Comparison of ENCODE assay signal across 10 mouse cellular contexts in the genomic region with DNA sequence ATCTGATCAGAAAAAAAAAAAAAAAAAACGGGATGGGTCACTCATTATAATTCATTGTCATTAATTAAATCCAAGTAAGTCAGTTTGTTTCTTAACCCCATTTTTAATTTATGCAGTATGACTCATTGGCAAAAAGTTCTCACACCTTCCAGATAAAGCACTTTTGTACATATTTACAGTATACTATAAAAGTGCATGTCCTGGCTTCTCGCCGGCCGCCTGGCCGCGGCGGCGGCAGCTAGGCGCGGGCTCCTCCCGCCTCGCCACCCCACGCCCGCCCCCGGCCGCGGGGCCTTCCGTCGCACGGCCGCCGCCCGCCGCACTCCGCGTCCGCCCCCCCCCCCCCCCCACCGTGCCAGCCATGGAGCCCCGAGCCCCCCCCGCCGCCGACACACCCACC. TPM values are rescaled to one million over a fixed set of nuclear protein-coding genes. Genes with fewer than 3 reads are reported as not detected.
A peak's percentile ranks its signal among the peaks of the same experiment; 100 is the strongest.
DNase-seq lines count a peak whose midpoint lies in the region; ATAC-seq lines count a peak whose summit lies in the region.
"Had no signal": no experiment of that assay in that cellular context is flagged by ENCODE, and none has a peak within 500 bp of the region (broad histone marks: within the 10 kb centered on the region; RNA-seq: fewer than 3 reads in every experiment).

No protein-coding gene starts in this region.

- H3K9me3 ChIP-seq in kidney, embryonic 14.5 days (ENCODE audit: control insufficient read depth, low read length): no peaks in the 10 kb centered on the region
- no peaks in the 10 kb centered on the region for H3K9me3 ChIP-seq in embryonic facial prominence, embryonic 15.5 days (replicated peaks)
- H3K9me3 ChIP-seq in limb, embryonic 11.5 days (ENCODE audit: control insufficient read depth, low read length): no peaks in the 10 kb centered on the region
- no peaks in the 10 kb centered on the region for H3K9me3 ChIP-seq in neural tube, embryonic 13.5 days

- H3K36me3 ChIP-seq in kidney, embryonic 14.5 days (ENCODE audit: control insufficient read depth, insufficient read depth, low read length): no peaks in the 10 kb centered on the region
- no peaks in the 10 kb centered on the region for H3K36me3 ChIP-seq in embryonic facial prominence, embryonic 15.5 days
- no peaks in the 10 kb centered on the region for H3K36me3 ChIP-seq in limb, embryonic 11.5 days (ENCODE audit: control insufficient read depth, insufficient read depth, low read length)
- no peaks in the 10 kb centered on the region for H3K36me3 ChIP-seq in neural tube, embryonic 13.5 days

- no peak overlapping the region for H3K27ac ChIP-seq in kidney, embryonic 14.5 days (ENCODE audit: low read depth, low read length)
- H3K27ac ChIP-seq in embryonic facial prominence, embryonic 15.5 days (replicated peaks): no peak overlapping the region
- no peak overlapping the region for H3K27ac ChIP-seq in limb, embryonic 11.5 days (replicated peaks; ENCODE audit: low read depth, low read length)
- H3K27ac ChIP-seq in neural tube, embryonic 13.5 days (replicated peaks): no peak overlapping the region

- peak overlapping the region; percentile 58 for H3K4me2 ChIP-seq in kidney, embryonic 14.5 days (replicated peaks; ENCODE audit: low read depth, low read length)
- peak overlapping the region; percentile 61 for H3K4me2 ChIP-seq in embryonic facial prominence, embryonic 15.5 days (replicated peaks)
- peak overlapping the region; percentile 43 for H3K4me2 ChIP-seq in limb, embryonic 11.5 days (ENCODE audit: low read depth, severe bottlenecking)
- H3K4me2 ChIP-seq in neural tube, embryonic 13.5 days: peak overlapping the region; percentile 59

- ATAC-seq in kidney, embryonic 14.5 days (ENCODE audit: low FRiP score, low TSS enrichment): no peak
- no peak for ATAC-seq in embryonic facial prominence, embryonic 15.5 days (ENCODE audit: insufficient number of reproducible peaks, low FRiP score, low TSS enrichment, low read depth)
- no peak for ATAC-seq in limb, embryonic 11.5 days (ENCODE audit: insufficient number of reproducible peaks, low FRiP score, low TSS enrichment, low read depth)
- no peak for ATAC-seq in neural tube, embryonic 13.5 days (ENCODE audit: low read depth)

- no peaks in the 10 kb centered on the region for H3K4me1 ChIP-seq in kidney, embryonic 14.5 days (ENCODE audit: control insufficient read depth, insufficient read depth, low read length)
- H3K4me1 ChIP-seq in embryonic facial prominence, embryonic 15.5 days: no peaks in the 10 kb centered on the region
- no peaks in the 10 kb centered on the region for H3K4me1 ChIP-seq in limb, embryonic 11.5 days (ENCODE audit: control insufficient read depth, insufficient read depth, low read length)
- H3K4me1 ChIP-seq in neural tube, embryonic 13.5 days (replicated peaks): no peaks in the 10 kb centered on the region

- H3K4me3 ChIP-seq in kidney, embryonic 14.5 days (ENCODE audit: low read length): peak overlapping the region; percentile 31
- peak overlapping the region; percentile 37 for H3K4me3 ChIP-seq in embryonic facial prominence, embryonic 15.5 days (replicated peaks)
- peak overlapping the region; percentile 16; the same call in 1 of the 2 replicates for H3K4me3 ChIP-seq in limb, embryonic 11.5 days (ENCODE audit: low read depth, low read length)
- H3K4me3 ChIP-seq in neural tube, embryonic 13.5 days: peak overlapping the region; percentile 38

- intact Hi-C loops in left cerebral cortex, postnatal 10 days (cut with DNase I): no loop called here

- H3K27me3 ChIP-seq in kidney, embryonic 14.5 days (ENCODE audit: control insufficient read depth, insufficient read depth, low read length): no peaks in the 10 kb centered on the region
- H3K27me3 ChIP-seq in embryonic facial prominence, embryonic 15.5 days: no peaks in the 10 kb centered on the region
- H3K27me3 ChIP-seq in limb, embryonic 11.5 days (ENCODE audit: control insufficient read depth, insufficient read depth, low read length): no peaks in the 10 kb centered on the region
- H3K27me3 ChIP-seq in neural tube, embryonic 13.5 days: 0 out of 2 replicates have a peak, but pooled peaks cover 3% of the 10 kb centered on the region

- no peak overlapping the region for H3K9ac ChIP-seq in kidney, embryonic 14.5 days (ENCODE audit: low read depth, low read length)
- no peak overlapping the region for H3K9ac ChIP-seq in embryonic facial prominence, embryonic 15.5 days
- no peak overlapping the region for H3K9ac ChIP-seq in limb, embryonic 11.5 days (ENCODE audit: low read length)
- H3K9ac ChIP-seq in neural tube, embryonic 13.5 days: 0 out of 2 replicates have a peak overlapping the region, but pooled peaks have one; percentile 26

- WGBS in kidney, embryonic 14.5 days: 11% methylated on average over 21 of the region's 32 CpGs
- 6% methylated on average over 24 of the region's 32 CpGs for WGBS in embryonic facial prominence, embryonic 15.5 days
- WGBS in limb, embryonic 11.5 days: 10% methylated on average over 30 of the region's 32 CpGs
- WGBS in neural tube, embryonic 13.5 days: 8% methylated on average over 26 of the region's 32 CpGs

- no peak for DNase-seq in kidney, adult 18-20 months
- DNase-seq in limb, embryonic 11.5 days (ENCODE audit: low spot score): no peak
- DNase-seq in cerebellum, adult 9-10 months: no peak
- DNase-seq in urinary bladder, adult 2 months (ENCODE audit: low spot score): no peak
- no peak for DNase-seq in left cerebral cortex, postnatal 10 days (ENCODE audit: extremely low spot score in 1 of 2, low spot score in 2 of 2)
- DNase-seq: cerebellum, adult 2 months; right cerebral cortex, postnatal 25 days had no signal

RNA-seq across cellular contexts. Expression of a gene that starts 27.1 kb away (rescaled TPM):
- 13.7 and 14.7 TPM in 2 replicates for polyA plus RNA-seq in kidney, embryonic 14.5 days (2014; fragmentation: Nextera tagmentation; extraction: Ambion mirVana)
- 8.0 and 9.0 TPM in 2 replicates for polyA plus RNA-seq in embryonic facial prominence, embryonic 15.5 days (2015; fragmentation: Nextera tagmentation; extraction: Ambion mirVana)
- polyA plus RNA-seq in limb, embryonic 11.5 days (2014; fragmentation: Nextera tagmentation; extraction: Ambion mirVana): 13.6 and 14.7 TPM in 2 replicates
- 10.9 and 11.4 TPM in 2 replicates for polyA plus RNA-seq in neural tube, embryonic 13.5 days (2015; fragmentation: Nextera tagmentation; extraction: Ambion mirVana)
- polyA plus RNA-seq in urinary bladder, adult 2 months (2012; rRNA removed): 2.8 and 3.5 TPM in 2 replicates
- total RNA-seq in left cerebral cortex, postnatal 10 days (2021): 1 to 10 TPM; 4.0 to 7.6 TPM

RNA-seq across cellular contexts. Expression of a gene that starts 45.5 kb away (rescaled TPM):
- 1.7 and 5.9 TPM in 2 replicates for polyA plus RNA-seq in kidney, embryonic 14.5 days (2014; fragmentation: Nextera tagmentation; extraction: Ambion mirVana)
- 2.6 and 2.9 TPM in 2 replicates for polyA plus RNA-seq in embryonic facial prominence, embryonic 15.5 days (2015; fragmentation: Nextera tagmentation; extraction: Ambion mirVana)
- 0.15 and 0.96 TPM in 2 replicates for polyA plus RNA-seq in limb, embryonic 11.5 days (2014; fragmentation: Nextera tagmentation; extraction: Ambion mirVana)
- polyA plus RNA-seq in neural tube, embryonic 13.5 days (2015; fragmentation: Nextera tagmentation; extraction: Ambion mirVana): 0.33 and 0.51 TPM in 2 replicates
- 29.3 and 33.6 TPM in 2 replicates for polyA plus RNA-seq in urinary bladder, adult 2 months (2012; rRNA removed)
- under 1 TPM; 0.34 to 0.69 TPM for total RNA-seq in left cerebral cortex, postnatal 10 days (2021)
- polyA plus RNA-seq: cerebellum, adult 2 months had no signal

RNA-seq across cellular contexts. Expression of a gene that starts 52.2 kb away (rescaled TPM):
- polyA plus RNA-seq in kidney, embryonic 14.5 days (2014; fragmentation: Nextera tagmentation; extraction: Ambion mirVana): 32.5 and 36.0 TPM in 2 replicates
- polyA plus RNA-seq in embryonic facial prominence, embryonic 15.5 days (2015; fragmentation: Nextera tagmentation; extraction: Ambion mirVana): 23.1 and 25.8 TPM in 2 replicates
- polyA plus RNA-seq in limb, embryonic 11.5 days (2014; fragmentation: Nextera tagmentation; extraction: Ambion mirVana): 38.5 and 40.5 TPM in 2 replicates
- polyA plus RNA-seq in neural tube, embryonic 13.5 days (2015; fragmentation: Nextera tagmentation; extraction: Ambion mirVana): 41.3 and 41.6 TPM in 2 replicates
- 14.4 and 14.8 TPM in 2 replicates for polyA plus RNA-seq in urinary bladder, adult 2 months (2012; rRNA removed)
- total RNA-seq in left cerebral cortex, postnatal 10 days (2021): 10 to 100 TPM in 1 of 2 experiments, 1 to 10 TPM in 1; 9.9 to 10.0 TPM
